Mouse (Mus musculus) ZHBTc4 (cell line): ENCODE results near the gene Pum1.

Experiments used
- DNase-seq: peaks from one replicate; pipeline ENCODE4 v3.0.0-alpha.2; 2011; ENCODE audit warnings: low read depth, low spot score

The Pum1 gene

DNA sequence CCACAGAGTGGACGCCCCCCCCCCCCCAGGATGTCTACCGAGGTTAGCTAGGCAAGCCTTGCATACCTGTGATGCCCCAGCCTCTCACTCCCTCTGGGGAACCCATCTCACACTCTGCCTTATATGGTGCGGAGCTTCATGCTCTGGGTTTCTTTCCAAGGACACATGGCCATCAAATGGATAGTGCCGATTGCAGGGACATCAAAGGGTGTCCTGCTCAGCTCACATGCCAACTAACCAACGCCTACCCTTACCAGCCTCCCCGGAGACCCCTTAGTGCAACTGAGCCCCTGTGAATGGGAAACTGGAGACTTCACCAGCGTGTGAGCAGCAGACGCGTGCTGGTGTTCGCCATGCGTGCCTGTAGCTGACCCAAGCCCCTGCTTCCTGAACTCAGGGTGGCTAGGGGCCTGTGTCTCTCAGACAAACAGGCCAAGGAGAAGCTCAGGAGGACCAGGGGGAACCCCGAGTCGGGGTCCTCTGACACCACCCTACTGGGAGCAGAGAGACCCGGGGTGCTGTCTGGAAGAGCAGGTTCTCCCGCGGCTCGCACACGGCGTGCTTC, 128.8 kb downstream of the Pum1 start:
- peak; percentile 32 for DNase-seq

DNA sequence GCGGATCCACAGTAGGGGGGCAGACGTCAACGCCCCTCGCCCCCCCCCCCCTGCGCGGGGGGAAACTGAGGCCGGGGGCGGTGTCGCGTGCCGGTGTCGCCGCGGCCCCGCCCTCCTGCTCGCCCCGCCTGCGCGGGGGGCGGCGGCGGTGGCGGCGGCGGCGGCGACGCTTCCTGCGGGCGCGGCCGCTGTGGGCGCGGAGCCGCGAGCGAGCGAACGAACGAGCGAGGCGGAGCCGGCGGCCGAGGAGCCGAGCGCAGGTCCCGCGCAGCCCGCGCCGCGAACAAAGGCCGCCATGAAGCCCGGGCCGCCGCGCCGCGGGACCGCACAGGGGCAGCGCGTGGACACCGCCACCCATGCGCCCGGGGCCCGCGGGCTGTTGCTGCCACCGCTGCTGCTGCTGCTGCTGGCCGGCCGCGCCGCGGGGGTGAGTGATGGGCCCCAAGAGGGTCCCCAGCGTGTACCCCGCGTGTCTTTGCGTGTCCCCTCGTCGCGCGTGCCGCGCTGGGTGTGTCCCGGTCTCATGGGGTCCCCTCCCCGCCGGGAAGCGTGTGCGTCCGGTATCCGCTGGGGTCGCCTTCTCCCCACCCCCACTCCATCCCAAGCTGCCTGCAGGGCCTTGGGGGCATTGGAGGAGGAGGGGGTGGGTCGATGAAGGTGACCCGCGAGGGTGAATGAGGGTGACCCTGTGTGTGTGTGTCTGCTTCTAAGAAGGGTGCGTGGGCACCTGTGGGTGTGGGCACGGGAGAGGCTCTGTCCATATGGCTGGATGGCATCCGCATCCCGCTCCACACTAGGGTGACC, 129.5 kb downstream of the Pum1 start, which contains the start of gene Sdc3:
Gene Sdc3, plus strand, starts transcription at position 162 of the 804 bp plus-strand sequence.
- peak; percentile 32 for DNase-seq

DNA sequence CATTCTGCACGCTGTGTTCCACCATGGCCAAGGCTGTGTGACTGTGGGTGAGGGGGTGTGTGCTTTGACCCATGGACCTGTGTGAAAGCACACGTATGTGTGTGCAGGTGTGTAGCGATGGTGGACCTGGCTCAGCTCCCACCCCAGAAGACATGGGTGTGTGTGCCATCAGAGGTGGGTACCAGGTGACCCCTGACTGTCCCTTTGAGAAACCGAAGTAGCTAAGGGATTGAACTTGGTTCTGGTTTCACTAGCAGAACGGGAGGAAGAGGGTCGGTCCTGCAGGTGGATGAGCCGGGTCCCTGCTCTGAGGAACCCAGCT, 130.0 kb downstream of the Pum1 start:
- DNase-seq = no peak

DNA sequence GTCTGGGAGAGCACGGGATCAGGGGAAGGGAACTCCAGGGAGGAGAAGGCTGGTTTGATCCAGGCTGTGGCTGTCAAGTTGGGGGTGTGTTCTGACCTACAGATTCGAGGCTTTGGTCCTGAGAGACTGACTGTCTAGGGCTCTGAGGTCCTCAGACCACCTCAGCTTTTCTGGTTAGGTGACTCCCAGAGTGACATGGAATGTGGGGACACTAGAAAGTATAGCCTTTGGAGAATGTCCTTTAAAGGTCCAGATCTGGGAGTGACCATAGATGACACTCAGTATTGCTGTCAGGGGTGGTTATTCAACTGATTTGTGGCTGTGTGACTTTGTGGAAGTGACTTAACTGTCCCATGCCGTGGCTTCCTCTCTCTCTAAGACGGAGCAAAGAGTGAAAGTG, 131.7 kb downstream of the Pum1 start:
- DNase-seq = no peak

DNA sequence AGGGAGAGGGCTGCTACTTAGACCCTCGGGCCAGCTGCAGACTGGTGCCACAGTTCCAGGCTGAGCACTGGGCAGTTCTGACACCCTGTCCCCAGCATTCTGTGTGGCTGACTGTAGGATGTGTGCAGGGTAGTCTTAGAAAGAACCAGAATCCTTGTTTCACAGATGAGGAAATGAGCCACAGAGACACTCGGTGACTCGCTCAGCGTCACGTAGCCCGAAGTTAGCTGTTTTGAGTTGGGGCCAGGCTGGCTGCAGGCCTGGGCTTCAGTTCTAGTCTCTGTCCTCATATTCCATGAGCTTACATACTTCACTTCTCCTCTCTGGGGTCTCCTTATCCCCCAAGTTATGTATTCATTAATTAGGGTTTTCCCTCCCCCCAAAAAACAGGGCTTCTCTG, 132.8 kb downstream of the Pum1 start:
- no peak for DNase-seq

DNA sequence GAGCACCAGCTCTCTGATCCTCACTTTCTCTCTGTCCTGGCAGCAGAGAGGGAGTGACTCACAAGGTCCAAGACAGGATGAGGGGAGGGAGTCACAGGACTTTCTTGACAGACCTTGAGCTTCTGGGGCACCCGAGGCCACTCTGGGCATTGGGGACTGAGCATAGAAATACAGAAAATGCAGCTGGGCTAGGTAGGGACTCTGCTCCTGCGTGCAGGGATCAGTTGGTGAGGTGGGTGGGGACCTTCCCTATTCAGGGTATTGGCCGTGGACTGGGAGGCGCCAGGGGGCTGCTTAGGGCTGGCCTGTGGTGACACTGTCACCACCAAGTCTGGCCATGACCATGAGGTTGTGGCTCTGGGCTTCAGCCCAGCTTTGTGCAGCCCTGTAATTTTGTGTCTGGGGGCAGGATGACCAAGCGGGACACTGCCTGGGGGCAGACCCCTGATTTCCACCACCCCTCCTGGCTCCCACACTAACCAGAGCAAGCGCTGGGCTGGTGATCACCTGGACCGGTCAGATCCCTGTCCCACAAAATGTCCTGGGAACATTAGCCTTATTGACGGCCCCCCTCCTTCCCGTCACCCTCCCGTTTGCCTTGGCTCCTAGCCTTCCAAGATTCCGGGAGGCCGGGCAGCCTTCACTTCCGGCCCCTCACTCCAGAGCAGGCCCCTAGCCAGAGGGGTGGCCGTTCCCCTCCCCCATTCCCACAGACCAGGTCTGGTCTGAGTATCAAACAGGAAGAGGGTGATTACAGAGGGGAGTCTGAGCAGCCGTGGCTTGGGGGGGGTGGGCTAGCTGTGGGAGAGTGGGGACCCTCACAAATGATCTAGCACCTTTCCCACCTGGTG, 134.3 kb downstream of the Pum1 start:
- DNase-seq = no peak

DNA sequence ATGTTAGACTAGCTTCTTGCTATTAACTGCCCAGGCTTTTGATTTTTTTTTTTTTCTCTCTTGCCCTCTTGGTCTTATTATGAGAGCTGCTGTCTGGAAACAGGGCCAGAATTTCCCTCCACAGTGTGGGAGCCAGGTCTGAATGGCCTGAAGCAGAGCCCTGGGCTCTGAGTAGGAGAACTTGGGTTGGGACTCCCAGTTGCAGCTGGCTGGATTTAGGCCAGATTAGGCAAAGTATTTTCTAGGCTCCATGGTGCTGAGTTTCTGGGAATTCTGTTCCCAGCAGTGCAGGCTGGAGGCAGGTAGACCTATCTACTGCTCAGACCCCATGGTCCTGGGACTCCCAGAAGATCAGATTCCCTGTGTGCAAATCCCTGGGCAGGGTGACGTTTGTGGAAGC, 135.3 kb downstream of the Pum1 start:
- DNase-seq = no peak

DNA sequence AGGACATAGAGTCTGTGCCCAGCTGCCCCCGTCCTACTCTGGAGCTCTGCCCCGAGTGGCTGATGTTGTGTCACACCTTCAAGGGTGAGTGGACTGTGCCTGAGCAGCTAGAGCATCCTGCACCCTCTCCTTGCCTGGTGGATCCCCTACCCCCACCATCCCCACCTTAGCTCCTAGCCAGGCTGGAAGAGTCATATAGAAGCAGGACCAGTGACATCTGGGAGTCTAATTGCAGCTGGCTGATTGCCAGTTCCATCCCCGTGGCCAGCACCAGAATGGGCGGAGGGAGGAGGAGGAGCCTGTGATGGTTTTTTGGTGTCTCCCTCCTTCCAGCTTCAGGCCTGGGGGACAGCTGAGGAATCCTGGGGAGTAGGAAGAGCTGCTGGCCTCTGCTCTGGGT, 136.0 kb downstream of the Pum1 start:
- DNase-seq = no peak

DNA sequence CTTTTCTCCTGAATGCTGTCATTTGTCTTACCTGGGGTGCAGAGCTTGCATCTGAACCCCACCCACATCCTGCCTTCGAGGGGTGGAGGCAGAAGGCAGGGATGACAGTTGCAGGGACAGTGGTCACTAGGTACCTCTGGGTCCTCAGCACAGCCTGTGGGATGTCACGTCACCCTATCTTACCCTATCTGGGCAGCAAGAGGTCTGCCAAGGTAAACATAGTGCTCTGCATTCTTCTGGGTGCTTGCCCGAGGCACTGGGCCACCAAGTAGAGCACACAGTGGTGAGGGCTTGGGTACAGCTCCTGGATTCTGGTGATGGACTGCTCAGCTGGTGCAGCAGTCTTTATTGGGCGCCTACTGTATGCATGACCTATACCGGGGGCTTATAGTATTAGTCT, 136.5 kb downstream of the Pum1 start:
- no peak for DNase-seq

DNA sequence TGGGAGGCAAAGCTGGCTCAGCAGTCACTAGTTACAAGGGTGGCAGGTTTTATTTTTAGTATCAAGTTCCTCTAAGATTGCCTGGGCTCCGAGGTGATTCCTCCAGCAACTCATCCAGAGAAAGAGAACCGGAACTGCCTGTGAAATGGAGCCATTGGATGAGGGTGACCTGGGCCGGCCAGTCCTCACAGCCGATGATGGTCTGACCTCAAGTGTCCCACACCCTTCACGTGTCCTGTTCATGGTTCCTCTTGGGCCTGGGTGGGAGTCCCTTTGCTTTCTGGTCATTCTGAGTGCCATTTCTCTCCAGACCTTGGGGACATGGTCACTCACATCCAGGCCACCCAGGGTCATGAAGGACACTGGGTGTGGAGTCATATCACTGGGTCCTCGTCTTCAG, 137.0 kb downstream of the Pum1 start:
- no peak for DNase-seq

DNA sequence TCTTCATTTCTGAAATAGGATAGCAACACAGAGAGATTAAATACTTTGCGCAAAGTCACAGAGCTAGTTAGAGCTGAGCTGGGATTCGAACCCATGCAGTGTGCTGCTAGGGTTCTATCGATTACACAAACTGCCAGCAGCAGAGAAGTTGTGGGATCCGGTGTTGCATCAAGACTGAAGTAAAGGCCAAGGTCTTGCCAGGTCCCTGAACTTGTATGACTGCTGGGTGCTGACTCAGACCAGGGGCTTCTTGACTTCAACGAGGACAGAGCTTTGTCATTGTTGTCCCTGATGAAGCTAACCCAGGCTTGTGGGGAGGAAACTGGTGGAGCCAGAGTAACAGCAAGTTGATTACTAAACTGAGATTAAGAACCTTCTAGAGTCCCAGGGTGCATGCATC, 138.1 kb downstream of the Pum1 start:
- no peak for DNase-seq

DNA sequence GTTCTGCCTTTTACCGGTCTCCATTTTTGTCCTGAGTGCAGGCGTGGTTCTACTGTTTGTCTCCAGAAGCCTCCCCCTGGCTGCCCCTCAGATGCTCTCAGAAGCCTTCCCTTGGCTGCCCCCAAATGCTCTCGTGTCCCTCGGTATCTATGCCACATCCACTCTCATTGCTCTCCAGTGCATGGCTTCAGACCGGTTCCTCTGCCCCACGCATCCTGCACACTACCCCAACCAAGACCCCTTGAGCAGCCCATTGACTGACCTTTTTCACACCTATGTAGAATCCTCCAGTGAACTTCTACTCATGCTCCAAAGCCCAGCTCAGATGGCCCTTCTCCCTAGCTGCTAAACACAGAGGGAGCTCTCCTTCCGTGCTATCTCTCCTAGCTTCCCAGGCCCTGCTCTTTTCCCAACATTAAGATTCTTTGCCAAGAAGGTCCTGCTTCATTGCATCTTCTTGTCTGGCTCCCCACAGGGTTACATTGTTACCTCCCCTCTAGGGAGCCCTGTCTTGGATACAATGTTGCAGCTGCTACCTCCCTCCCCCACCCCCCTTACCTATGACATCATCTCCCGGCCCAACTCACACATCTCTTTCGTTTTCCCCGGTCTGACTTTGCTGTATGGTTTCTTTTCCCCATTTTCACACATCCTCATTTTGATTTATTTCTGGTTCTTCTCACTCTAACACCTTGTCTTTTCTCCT, 138.7 kb downstream of the Pum1 start:
- peak; percentile 41 for DNase-seq

DNA sequence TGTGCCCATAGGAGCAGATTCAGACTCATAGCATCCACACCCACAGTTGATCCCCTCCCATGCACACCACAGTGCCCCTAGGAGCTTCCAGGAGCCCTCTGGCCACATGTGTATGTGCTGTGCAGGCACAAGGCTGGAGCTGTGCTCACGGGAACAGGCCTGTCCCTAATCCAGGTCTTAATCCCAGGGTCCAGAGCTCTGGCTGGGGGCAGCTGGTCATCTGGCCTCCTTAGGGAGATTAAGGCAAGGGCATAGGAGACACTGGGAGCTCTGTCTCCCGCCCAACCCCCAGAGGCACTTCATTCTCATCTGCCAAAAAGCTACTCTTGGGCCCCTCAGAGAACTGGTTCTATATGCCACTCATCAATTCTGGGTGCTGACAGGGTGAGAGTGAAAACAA, 140.5 kb downstream of the Pum1 start:
- DNase-seq = no peak

DNA sequence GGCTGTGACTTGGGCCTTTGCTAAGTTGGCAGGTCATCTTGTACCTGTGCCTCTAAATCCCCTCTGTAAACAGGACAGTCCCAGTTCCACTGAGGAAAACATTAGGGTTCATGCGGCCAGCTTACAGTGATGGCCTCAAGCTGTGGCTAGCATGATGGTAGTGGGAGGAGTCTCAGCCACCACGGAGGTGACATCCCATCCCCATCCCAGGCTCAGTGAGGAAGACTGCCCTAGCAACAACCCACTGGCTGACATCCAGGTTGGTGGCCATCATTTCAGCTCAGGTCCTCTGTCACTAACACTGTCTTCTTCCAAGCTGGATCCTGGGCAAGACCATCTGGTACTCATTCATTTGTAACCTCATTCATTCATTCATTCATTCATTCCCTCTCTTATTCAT, 141.2 kb downstream of the Pum1 start:
- DNase-seq = no peak

DNA sequence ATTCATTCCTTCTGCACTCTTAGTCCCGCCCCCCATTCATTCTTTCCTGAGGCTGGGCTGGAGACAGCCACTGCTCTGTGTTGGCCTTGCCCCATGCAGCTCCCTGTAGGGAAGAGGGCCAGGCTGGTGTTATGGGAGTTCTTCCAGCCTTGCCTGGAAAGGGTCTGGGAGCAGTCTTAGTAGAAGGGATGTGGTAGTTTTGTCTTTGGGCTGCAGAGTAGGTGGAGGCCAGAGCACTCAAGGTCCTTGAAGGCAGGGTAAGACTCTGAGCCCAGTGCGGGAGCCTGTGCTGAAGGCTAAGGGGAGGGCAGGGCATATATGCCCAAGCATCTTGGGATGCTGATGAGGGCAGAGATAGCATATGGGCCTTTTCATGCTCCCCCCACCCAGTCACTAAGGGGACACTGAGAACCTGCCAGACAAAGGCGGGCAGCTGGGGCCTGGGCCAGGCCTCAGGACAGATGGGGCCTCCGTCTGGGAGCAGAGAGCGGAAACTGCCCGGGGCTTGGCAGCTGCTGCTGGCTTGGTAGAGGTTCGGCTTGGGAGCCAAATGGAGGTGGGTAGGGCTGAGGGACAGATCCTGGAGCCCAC, 141.7 kb downstream of the Pum1 start:
- no peak for DNase-seq

DNA sequence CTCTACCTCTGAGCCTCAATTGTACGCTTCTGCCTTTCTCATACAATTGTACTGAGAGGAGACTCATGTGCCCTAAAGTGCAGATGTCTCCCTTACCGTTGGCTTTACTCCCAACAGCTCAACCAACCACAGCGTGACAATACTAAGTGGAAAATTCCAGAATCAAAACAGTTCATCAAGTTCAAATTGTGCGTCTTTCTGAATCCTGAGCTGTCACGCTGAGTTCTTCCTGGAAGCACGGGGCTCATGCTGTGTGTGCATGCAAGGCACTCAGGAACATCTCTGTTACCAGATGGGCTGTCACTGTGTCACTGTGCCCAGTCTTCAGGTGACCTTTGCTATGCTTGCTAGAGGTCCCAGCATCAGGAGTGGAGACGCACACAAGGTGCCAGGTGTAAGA, 142.6 kb downstream of the Pum1 start:
- peak; percentile 27 for DNase-seq

DNA sequence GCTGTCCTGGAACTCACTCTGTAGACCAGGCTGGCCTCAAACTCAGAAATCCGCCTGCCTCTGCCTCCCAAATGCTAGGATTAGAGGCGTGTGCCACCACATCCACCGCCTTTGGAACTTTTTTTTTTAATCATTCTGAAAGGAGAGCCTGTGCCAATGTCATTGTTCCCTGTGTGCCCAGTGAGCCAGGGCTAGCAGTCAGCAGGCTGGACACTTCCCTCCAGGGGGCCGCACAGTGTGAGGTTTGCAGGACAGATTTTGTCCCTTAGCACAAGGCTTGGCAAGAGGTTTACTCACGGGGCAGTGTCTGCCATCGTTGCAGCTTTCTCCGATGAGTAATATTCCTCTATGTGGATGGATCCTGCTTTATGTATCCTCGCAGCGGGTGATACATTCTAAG, 143.6 kb downstream of the Pum1 start:
- no peak for DNase-seq

DNA sequence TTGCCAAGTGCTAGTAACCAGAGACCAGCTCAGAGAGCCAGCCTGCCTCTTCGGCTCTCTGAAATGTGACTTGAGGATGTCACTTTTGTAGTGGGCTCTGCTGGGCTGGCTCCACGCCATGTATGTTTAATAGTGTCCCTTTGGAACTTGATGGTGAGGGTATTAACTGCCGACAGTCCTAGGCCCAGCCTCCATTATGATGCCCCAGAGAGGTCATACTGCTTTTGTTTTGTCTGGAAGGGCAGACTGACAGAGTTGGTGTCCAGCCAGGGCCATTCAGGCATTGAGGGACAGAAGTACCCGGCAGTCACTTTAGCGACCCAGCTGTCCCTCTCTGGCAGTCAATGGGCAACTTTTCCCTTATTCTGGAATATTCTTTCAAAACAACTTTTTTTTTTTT, 146.7 kb downstream of the Pum1 start:
- DNase-seq = no peak

DNA sequence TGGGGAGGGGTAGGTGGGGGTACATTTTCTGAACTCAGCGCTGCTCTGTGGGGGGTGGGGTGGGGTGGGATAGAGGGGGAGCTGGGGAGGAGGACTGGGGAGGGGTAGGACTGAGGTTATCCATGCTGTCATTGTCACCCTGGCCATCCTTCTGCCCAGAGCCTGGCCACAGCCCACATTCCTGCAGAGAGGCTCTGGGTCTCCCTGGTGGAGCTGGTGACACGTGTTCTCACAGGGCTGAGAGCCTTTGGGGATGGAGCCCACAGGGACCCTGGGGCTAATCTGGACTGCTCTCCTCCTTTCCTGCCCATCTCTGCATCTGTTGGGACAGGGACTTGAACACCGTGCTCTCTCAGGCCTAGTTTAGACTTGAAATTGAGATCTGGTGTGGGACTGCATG, 147.7 kb downstream of the Pum1 start:
- DNase-seq = no peak

DNA sequence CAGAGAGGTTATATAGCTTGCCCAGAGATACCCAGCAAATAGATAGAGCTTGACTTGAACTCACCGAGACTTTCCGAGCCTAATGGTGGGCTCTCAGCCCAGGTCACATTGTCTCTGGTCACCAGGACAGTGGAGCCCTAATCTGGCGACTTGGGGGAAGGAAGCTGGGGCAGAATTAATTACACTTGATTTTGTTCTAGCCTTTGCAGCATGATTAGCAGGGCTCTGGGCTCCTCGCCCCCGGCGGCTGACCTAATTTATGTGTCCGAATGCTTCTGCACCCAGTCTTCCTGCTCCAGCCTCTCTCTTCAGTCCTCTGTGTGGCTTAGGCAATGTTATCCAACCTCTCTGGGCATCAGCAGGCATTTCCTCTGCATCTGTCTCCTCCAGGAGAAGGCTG, 148.3 kb downstream of the Pum1 start:
- DNase-seq = no peak

DNA sequence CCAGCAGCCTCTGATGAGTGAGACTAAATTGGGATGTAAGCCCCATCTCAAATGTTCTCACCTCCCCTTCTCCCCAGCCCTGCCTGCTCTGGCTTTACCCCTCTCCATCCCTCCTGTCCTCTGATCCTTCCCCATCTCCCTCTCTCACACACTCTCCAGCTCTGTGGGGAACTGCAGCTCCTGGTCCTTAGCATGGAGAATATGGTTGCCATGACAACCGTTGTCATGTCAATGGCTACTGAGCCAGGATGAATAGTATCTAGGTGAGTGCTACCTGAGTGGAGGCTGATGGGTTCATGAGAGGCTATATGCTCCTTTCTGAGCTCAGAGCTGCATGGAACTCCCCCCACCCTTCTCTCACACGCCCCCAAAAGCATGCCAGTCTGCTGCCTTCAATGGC, 150.8 kb downstream of the Pum1 start:
- DNase-seq = no peak
